Mouse (Mus musculus): ENCODE measurements around the gene 4933425L06Rik.

GRCm38 (mm10) chr13:105121617-105122016, 39.7 kb downstream of the 4933425L06Rik start:
- TF ChIP-seq CTCF (IDR thresholded peaks at IDR 0.05; ENCODE audit: extremely low read depth, insufficient read length, insufficient replicate concordance, low read depth, low read length) (no peak), POLR2A (IDR thresholded peaks at IDR 0.05; ENCODE audit: low read depth, low read length) (no peak)

Measured in small intestine, adult 2 months (tissue).